Mouse (Mus musculus) MEL (cell line): ENCODE data around the gene Babam2. TPM values are rescaled to one million over a fixed set of nuclear protein-coding genes. Genes with fewer than 3 reads are reported as not detected.

Experiments
- DNase-seq: peaks from one replicate; pipeline ENCODE4 v3.0.0; 2011; ENCODE audit warnings: low read depth, low spot score
- H3K27ac ChIP-seq: 2 replicates; pipeline ENCODE4 v1.5.1; 2012; ENCODE audit warnings: low read depth, mild to moderate bottlenecking, control low read depth, low read length, moderate library complexity; ENCODE audit not compliant: control insufficient read depth
- H3K27me3 ChIP-seq, 2 experiments: fragments of 150-350 bp in 1 of 2; sonication (generic) in 1 of 2; 2 replicates each; pipeline ENCODE4 v1.6.1; 2012; ENCODE audit warnings: low read length in 2 of 2, mild to moderate bottlenecking in 2 of 2, improper control_type of control experiment in 1 of 2, moderate library complexity in 1 of 2; ENCODE audit not compliant: insufficient read depth in 2 of 2, control insufficient read depth in 1 of 2
- H3K36me3 ChIP-seq, 2 experiments: 2 replicates each; pipeline ENCODE4 v1.6.1; 2012 to 2014; ENCODE audit warnings: low read length in 2 of 2, improper control_type of control experiment in 1 of 2, inconsistent platforms in 1 of 2, mild to moderate bottlenecking in 1 of 2; ENCODE audit not compliant: insufficient read depth in 2 of 2, control insufficient read depth in 1 of 2
- H3K4me1 ChIP-seq, 2 experiments: fragments of 150-350 bp in 1 of 2; sonication (generic) in 1 of 2; 2 replicates each; pipeline ENCODE4 v1.6.1; 2012; ENCODE audit warnings: low read length in 2 of 2, improper control_type of control experiment in 1 of 2, mild to moderate bottlenecking in 1 of 2; ENCODE audit not compliant: insufficient read depth in 2 of 2, control insufficient read depth in 1 of 2
- H3K4me3 ChIP-seq, 2 experiments: fragments of 150-350 bp in 1 of 2; sonication (generic) in 1 of 2; 2 replicates each; pipeline ENCODE4 v1.5.1; 2012; ENCODE audit warnings: low read depth in 2 of 2, low read length in 2 of 2, mild to moderate bottlenecking in 2 of 2, moderate library complexity in 2 of 2, control low read depth in 1 of 2, improper control_type of control experiment in 1 of 2; ENCODE audit not compliant: control insufficient read depth in 1 of 2, insufficient read depth in 1 of 2
- H3K79me2 ChIP-seq: 2 replicates; pipeline ENCODE4 v1.6.1; 2012; ENCODE audit warnings: mild to moderate bottlenecking, low read length, moderate library complexity; ENCODE audit not compliant: control insufficient read depth, poor library complexity, insufficient read depth
- H3K9ac ChIP-seq: 2 replicates; pipeline ENCODE4 v1.6.1; 2012; ENCODE audit warnings: low read depth, mild to moderate bottlenecking, control low read depth, low read length, moderate library complexity; ENCODE audit not compliant: control insufficient read depth, poor library complexity, severe bottlenecking
- H3K9me3 ChIP-seq: fragments of 150-350 bp; sonication (generic); replicated peaks from 2 replicates; pipeline ENCODE4 v1.6.1; 2012; ENCODE audit warnings: mild to moderate bottlenecking, low read length, improper control_type of control experiment, moderate library complexity; ENCODE audit not compliant: insufficient read depth
- CHD1 ChIP-seq: IDR thresholded peaks from 2 replicates; pipeline ENCODE4 v1.6.1; 2012; ENCODE audit warnings: low read depth, mild to moderate bottlenecking, inconsistent platforms, low read length, improper control_type of control experiment
- E2F4 ChIP-seq: IDR thresholded peaks from 2 replicates; pipeline ENCODE4 v1.6.1; 2011; ENCODE audit warnings: low read depth, low read length, improper control_type of control experiment, borderline replicate concordance
- ELF1 ChIP-seq: IDR thresholded peaks from 2 replicates; pipeline ENCODE4 v1.6.1; 2014; ENCODE audit warnings: low read depth, mild to moderate bottlenecking, inconsistent platforms, low read length, improper control_type of control experiment, moderate library complexity
- EP300 ChIP-seq, 2 experiments: IDR thresholded peaks; 2 replicates each; pipeline ENCODE4 v1.6.1; 2011; ENCODE audit warnings: improper control_type of control experiment in 2 of 2, low read length in 2 of 2, low read depth in 1 of 2, mild to moderate bottlenecking in 1 of 2
- ETS1 ChIP-seq: IDR thresholded peaks from 2 replicates; pipeline ENCODE4 v1.6.1; 2012; ENCODE audit warnings: low read depth, mild to moderate bottlenecking, inconsistent platforms, low read length, improper control_type of control experiment, moderate library complexity
- GATA1 ChIP-seq: IDR thresholded peaks from 2 replicates; pipeline ENCODE4 v1.6.1; 2011; ENCODE audit warnings: low read depth, low read length, improper control_type of control experiment
- JUND ChIP-seq: IDR thresholded peaks from 2 replicates; pipeline ENCODE4 v1.6.1; 2011; ENCODE audit warnings: low read depth, mild to moderate bottlenecking, improper control_type of control experiment, low read length
- MAFK ChIP-seq: IDR thresholded peaks from 2 replicates; pipeline ENCODE4 v1.6.1; 2011; ENCODE audit warnings: low read depth, mild to moderate bottlenecking, low read length, improper control_type of control experiment, borderline replicate concordance
- MAX ChIP-seq: IDR thresholded peaks from 2 replicates; pipeline ENCODE4 v1.6.1; 2011; ENCODE audit warnings: low read length, improper control_type of control experiment
- MAZ ChIP-seq: IDR thresholded peaks from 2 replicates; pipeline ENCODE4 v1.6.1; 2012; ENCODE audit warnings: low read depth, mild to moderate bottlenecking, inconsistent platforms, low read length, improper control_type of control experiment
- MXI1 ChIP-seq: IDR thresholded peaks from 2 replicates; pipeline ENCODE4 v1.6.1; 2011; ENCODE audit warnings: mild to moderate bottlenecking, low read depth, low read length, improper control_type of control experiment
- NELFE ChIP-seq: IDR thresholded peaks from 2 replicates; pipeline ENCODE4 v1.6.1; 2011; ENCODE audit warnings: low read depth, low read length, improper control_type of control experiment
- NRF1 ChIP-seq: IDR thresholded peaks from 2 replicates; pipeline ENCODE4 v1.6.1; 2014; ENCODE audit warnings: low read depth, mild to moderate bottlenecking, inconsistent platforms, low read length, improper control_type of control experiment, moderate library complexity; ENCODE audit not compliant: poor library complexity, insufficient read depth, severe bottlenecking
- POLR2A ChIP-seq, 2 experiments: IDR thresholded peaks; 2 replicates each; pipeline ENCODE4 v1.6.1; 2011 to 2012; ENCODE audit warnings: low read length in 2 of 2, mild to moderate bottlenecking in 2 of 2, control low read depth in 1 of 2, improper control_type of control experiment in 1 of 2, low read depth in 1 of 2, moderate library complexity in 1 of 2; ENCODE audit not compliant: control insufficient read depth in 1 of 2, insufficient read depth in 1 of 2, poor library complexity in 1 of 2
- POLR2AphosphoS5 ChIP-seq: IDR thresholded peaks from 2 replicates; pipeline ENCODE4 v1.6.1; 2012; ENCODE audit warnings: low read depth, borderline replicate concordance, mild to moderate bottlenecking, inconsistent platforms, low read length, moderate library complexity, mixed read lengths
- RCOR1 ChIP-seq: IDR thresholded peaks from 2 replicates; pipeline ENCODE4 v1.6.1; 2012; ENCODE audit warnings: low read depth, mild to moderate bottlenecking, inconsistent platforms, low read length, improper control_type of control experiment
- SIN3A ChIP-seq: IDR thresholded peaks from 2 replicates; pipeline ENCODE4 v1.6.1; 2012; ENCODE audit warnings: low read length, improper control_type of control experiment, inconsistent platforms
- TAL1 ChIP-seq: IDR thresholded peaks from 2 replicates; pipeline ENCODE4 v1.6.1; 2012; ENCODE audit warnings: mild to moderate bottlenecking, inconsistent platforms, low read length, moderate library complexity, mixed read lengths
- TBP ChIP-seq: IDR thresholded peaks from 2 replicates; pipeline ENCODE4 v1.8.0; 2011; ENCODE audit warnings: low read depth, low read length, improper control_type of control experiment
- TCF12 ChIP-seq: IDR thresholded peaks from 2 replicates; pipeline ENCODE4 v1.6.1; 2014; ENCODE audit warnings: low read depth, mild to moderate bottlenecking, inconsistent platforms, low read length, improper control_type of control experiment, moderate library complexity
- UBTF ChIP-seq: IDR thresholded peaks from 2 replicates; pipeline ENCODE4 v1.6.1; 2012; ENCODE audit warnings: low read depth, mild to moderate bottlenecking, inconsistent platforms, low read length, improper control_type of control experiment, moderate library complexity, borderline replicate concordance; ENCODE audit not compliant: insufficient read depth
- USF2 ChIP-seq, 2 experiments: IDR thresholded peaks; 2 replicates each; pipeline ENCODE4 v1.6.1; 2011 to 2012; ENCODE audit warnings: improper control_type of control experiment in 2 of 2, low read length in 2 of 2, borderline replicate concordance in 1 of 2, inconsistent platforms in 1 of 2, low read depth in 1 of 2, mild to moderate bottlenecking in 1 of 2; ENCODE audit not compliant: insufficient read depth in 1 of 2
- ZC3H11A ChIP-seq: IDR thresholded peaks from 2 replicates; pipeline ENCODE4 v1.6.1; 2012; ENCODE audit warnings: low read depth, mild to moderate bottlenecking, inconsistent platforms, low read length, improper control_type of control experiment
- ZKSCAN1 ChIP-seq: IDR thresholded peaks from 2 replicates; pipeline ENCODE4 v1.6.1; 2012; ENCODE audit warnings: low read depth, mild to moderate bottlenecking, inconsistent platforms, low read length, improper control_type of control experiment, moderate library complexity
- ZMIZ1 ChIP-seq: IDR thresholded peaks from 2 replicates; pipeline ENCODE4 v1.6.1; 2012; ENCODE audit warnings: low read depth, mild to moderate bottlenecking, inconsistent platforms, low read length, improper control_type of control experiment, moderate library complexity
- ZNF384 ChIP-seq: IDR thresholded peaks from 2 replicates; pipeline ENCODE4 v1.6.1; 2012; ENCODE audit warnings: low read depth, mild to moderate bottlenecking, inconsistent platforms, low read length, improper control_type of control experiment
- polyA plus RNA-seq, 2 experiments: library from polyadenylated mRNA; stranded (reverse) in 1 of 2; unstranded in 1 of 2; fragments of >175 nt in 1 of 2; fragments of >200 nt in 1 of 2; gene quantifications; 2 replicates each; pipeline versions ENCODE4 v1.2.1 to v1.2.4; 2012; ENCODE audit warnings: low replicate concordance in 2 of 2, low read depth in 1 of 2; ENCODE audit not compliant: insufficient read length in 2 of 2, insufficient read depth in 1 of 2, missing spikeins in 1 of 2
- total RNA-seq: library from RNA; depleted of rRNA; stranded (reverse); fragments of 300-350 nt; gene quantifications from 2 replicates; pipeline ENCODE4 v1.2.3, GENCODE M21; 2012

The Babam2 gene
- total and polyA plus RNA-seq, 3 experiments = 43.3 to 86.6 TPM; not detected in 1

DNA sequence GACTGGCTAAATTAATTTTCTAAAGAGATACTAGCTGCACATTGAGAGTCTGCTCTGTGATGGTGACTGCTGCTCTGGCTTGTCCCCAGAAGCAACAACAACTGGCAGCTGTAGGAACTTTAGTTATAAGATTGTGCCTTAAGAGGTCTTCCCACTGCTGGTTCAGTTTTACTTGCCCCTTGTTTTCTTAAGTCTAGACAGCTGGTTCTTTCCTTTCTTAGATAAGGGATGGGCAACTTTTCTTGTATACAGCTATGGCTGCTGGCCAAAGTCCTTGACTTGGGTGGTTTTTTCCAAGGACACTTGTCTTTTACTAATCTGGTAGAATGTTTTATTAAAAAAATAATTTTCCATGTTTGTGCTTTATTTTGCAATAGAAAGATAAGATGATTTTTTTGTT lies 151.5 kb downstream of the Babam2 start:
- no peak for TF ChIP-seq MAX
- TF ChIP-seq ZNF384 = no peak
- peak; percentile 10; a peak in 2 of 4 replicates for TF ChIP-seq EP300 (IDR thresholded peaks at IDR 0.05; ENCODE audit: low read depth in 1 of 2, low read length in 2 of 2)
- 0 out of 2 replicates have a peak, but pooled peaks have one; percentile 22 for TF ChIP-seq RCOR1
- peak; percentile 73 for TF ChIP-seq ETS1
- no peak for TF ChIP-seq MXI1
- no peak; the same call in 1 of the 2 replicates for TF ChIP-seq GATA1
- TF ChIP-seq TAL1 = peak; percentile 52
- no peak for TF ChIP-seq ZKSCAN1
- H3K27ac ChIP-seq = no peak overlapping the region
- no peaks in the 10 kb centered on the region for H3K9me3 ChIP-seq
- no peak overlapping the region for H3K4me3 ChIP-seq
- H3K4me1 ChIP-seq = peaks cover 2 to 4% of the 10 kb centered on the region in 2 experiments; a peak in 2 of 4 replicates
- H3K79me2 ChIP-seq = no peaks in the 10 kb centered on the region
- peaks cover 0 to 4% of the 10 kb centered on the region in 2 experiments; a peak in 2 of 4 replicates for H3K36me3 ChIP-seq
- H3K27me3 ChIP-seq = no peaks in the 10 kb centered on the region
- peak; percentile 52 for DNase-seq
- no peak overlapping the region for H3K9ac ChIP-seq

DNA sequence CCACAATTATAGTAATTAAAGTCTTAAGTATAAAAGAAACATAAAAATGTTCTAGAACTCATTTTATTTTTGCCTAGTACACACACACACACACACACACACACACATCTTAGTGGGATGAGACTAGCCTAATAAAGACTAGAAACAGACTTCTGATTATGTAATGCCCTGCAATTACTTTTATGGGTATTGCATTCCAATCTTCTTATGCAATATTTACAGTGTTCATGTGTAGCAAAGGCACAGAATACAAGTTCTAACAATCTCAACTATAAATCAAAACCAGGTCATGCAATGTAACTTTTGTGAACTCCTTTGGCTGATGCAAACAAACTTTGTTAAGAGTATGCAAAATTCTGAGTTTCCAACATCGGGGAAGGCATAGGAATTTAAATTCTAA lies 155.3 kb downstream of the Babam2 start:
- no peak overlapping the region for H3K4me3 ChIP-seq
- H3K79me2 ChIP-seq = no peaks in the 10 kb centered on the region
- no peak overlapping the region for H3K27ac ChIP-seq
- H3K9me3 ChIP-seq = no peaks in the 10 kb centered on the region
- peaks cover 2 to 4% of the 10 kb centered on the region in 2 experiments; a peak in 2 of 4 replicates for H3K4me1 ChIP-seq
- DNase-seq = no peak
- H3K36me3 ChIP-seq = peaks cover 0 to 4% of the 10 kb centered on the region in 2 experiments; a peak in 2 of 4 replicates
- no peaks in the 10 kb centered on the region for H3K27me3 ChIP-seq
- TF ChIP-seq POLR2A (IDR thresholded peaks at IDR 0.05; ENCODE audit: control insufficient read depth in 1 of 2, insufficient read depth in 1 of 2, low read depth in 1 of 2, low read length in 2 of 2, poor library complexity in 1 of 2) (no peak), GATA1 (no peak), TBP (no peak), SIN3A (no peak), USF2 (IDR thresholded peaks at IDR 0.05; ENCODE audit: borderline replicate concordance in 1 of 2, insufficient read depth in 1 of 2, low read depth in 1 of 2, low read length in 2 of 2) (no peak), E2F4 (no peak), MAZ (no peak), NRF1 (no peak), TCF12 (no peak), JUND (no peak), ELF1 (no peak), ZC3H11A (no peak), POLR2AphosphoS5 (no peak), ZMIZ1 (no peak), MAFK (no peak), CHD1 (no peak), UBTF (no peak), NELFE (no peak)
- TF ChIP-seq, all 39 proteins: peak for 0
- H3K9ac ChIP-seq = no peak overlapping the region
